Mouse (Mus musculus) testis, postnatal 10 days (tissue): Measurements from ENCODE around the gene Arhgef15.
"Not testable (repeated sequence)": the region's sequence is repeated elsewhere in the genome, so short reads cannot be mapped to it uniquely, and the experiment has no call there.

ENCODE experiments used
- DNase-seq: peaks from one replicate; pipeline ENCODE4 v3.0.0; 2021; ENCODE audit warnings: low spot score

Gene Arhgef15

DNA sequence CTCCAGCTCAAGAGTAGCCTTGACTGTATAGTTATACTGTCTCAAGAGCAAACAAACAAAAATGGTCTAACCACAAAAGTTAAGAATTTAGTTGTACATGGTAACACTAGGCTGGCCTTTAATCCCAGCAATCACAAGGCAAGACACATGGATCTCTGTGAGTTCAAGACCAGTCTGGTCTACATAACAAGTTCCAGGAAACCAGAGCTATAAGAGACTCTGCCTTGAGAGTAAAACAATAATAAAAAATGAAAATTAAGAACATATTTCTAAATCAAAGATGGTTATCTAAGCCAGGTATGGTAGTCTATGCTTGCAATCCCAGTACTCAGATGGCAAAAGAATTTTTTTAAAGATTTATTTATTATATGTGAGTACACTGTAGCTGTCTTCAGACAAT, 7.8 kb upstream of the Arhgef15 start:
- DNase-seq = no peak

DNA sequence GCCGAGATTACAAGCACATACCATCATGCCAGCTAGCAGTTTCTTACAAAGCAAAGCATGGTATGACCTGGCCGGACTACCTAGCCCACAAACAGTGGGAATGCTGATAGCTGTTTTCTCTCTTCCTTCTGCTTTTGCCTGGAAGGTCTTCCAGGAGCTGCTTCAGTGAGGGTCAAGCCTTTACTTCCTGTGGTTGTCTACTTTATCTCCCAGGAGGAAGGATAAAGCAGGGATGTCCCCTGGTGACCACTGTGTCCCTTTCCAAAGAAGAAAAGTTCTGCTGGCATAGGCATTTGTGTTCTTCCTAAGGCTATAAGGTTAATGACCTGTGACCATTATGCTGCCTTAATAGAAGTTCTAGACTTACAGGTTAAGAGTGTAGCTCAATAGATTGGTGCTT, 6.1 kb upstream of the Arhgef15 start:
- DNase-seq = no peak

DNA sequence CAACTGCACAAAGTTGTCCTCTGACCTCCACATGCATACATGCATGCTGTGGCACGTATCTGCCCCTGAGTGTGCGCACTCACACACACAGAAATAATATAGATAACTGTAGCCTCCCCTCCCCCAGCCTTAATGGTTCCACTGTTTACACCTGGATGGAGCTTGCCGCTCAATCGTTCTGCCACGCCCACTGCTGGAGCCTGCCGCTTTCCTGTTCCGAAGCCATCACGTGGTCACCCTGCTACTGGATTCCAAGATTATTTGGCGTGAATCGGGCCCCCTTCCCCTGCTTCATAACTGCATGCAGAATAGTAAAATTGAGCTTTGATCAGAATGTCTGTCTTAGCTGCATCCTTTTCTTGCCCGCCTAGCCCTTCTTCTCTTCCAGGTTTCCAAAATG, 4.9 kb upstream of the Arhgef15 start:
- not testable (repeated sequence) for DNase-seq

DNA sequence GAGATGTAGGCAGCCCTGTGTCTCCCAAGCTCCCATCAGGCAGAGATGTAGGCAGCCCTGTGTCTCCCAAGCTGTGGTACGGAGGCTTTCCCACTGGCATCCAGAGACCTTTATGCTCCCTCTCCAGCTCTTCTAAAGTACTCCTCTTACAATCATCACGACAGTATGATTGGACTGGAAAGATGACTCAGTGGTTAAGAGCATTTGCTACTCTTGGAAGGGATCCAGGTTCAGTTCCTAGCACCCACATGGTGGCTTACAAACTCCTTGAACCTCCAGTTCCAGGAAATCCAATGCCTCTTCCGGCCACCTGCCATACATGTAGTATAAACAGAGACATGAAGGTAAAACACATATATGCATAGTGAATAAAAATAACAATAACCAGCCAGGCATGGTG, 4.3 kb upstream of the Arhgef15 start:
- no peak for DNase-seq

DNA sequence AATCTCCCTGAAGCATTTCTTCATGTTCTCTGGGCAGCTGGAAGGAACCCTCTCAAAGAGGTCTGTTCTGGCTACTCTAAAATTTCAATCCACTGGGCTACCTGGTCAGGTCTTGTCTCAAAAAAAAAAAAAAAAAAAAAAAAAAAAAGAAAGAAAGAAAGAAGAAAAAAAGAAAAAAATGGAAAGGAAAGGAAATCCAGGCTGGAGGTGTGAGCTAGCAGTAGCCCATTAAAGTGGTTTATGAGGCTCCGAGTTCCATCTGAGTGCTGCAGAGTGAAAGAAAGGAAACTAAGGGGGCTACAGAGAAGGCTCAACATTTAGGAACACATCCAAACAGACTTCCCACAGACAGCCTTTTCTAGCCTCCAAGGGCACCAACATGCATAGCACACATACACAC, 691 bp upstream of the Arhgef15 start:
- DNase-seq = no peak

DNA sequence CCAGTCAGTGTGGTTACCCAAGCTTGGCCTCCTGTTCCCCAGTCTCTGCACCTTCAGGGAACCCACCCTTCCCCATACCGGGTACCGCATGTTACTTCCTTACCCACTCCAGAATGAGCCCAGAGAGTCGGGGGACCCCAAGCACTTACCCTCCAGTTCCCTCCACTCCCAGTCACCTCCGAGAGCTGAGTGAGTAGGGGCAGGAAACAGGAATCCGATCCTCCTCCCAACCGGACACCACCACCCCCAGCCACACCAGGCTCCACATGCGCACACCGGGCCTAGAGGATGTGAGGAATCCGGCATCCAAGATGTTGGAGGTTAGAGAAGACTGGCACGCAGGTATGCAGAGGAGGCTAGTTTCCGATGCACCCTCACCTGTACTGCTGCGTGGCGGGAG, 583 bp downstream of the Arhgef15 start:
- DNase-seq = no peak

DNA sequence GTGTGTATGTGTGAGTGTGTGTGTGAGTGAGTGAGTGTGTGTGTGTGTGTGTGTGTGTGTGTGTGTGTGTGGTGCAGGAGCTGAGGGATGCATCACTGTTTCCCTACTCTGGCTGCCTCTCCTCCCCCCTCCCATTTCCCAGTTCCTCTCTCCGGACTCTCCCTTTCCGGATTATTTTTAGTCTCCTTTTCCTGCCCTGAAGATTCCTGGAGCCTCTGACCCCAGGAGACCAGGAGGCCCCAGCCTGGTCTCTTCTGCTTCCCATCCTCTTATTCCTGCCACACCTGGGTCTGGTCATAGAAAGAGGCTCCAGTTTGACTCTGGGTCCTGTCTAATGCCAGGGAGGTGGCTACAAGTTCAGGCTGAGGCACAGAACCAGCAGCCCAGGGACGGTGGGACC, 1.2 kb downstream of the Arhgef15 start:
- DNase-seq = no peak

DNA sequence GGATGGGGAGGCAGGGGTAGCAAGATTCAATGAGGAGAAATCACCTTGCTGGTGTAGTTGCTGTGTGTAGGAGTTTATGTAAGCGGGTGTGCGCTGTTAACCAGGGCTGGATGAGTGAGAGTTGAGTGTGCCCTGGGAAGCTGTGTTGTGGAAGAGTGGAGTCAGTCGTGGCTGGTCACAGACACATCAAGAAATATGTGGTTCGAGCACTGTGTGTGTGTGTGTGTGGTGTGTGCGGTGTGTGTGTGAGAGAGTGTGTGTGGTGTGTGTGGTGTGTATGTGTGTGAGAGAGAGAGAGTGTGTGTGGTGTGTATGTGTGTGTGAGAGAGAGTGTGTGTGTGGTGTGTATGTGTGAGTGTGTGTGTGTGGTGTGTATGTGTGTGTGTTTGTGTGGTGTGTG, 1.8 kb downstream of the Arhgef15 start:
- no peak for DNase-seq

DNA sequence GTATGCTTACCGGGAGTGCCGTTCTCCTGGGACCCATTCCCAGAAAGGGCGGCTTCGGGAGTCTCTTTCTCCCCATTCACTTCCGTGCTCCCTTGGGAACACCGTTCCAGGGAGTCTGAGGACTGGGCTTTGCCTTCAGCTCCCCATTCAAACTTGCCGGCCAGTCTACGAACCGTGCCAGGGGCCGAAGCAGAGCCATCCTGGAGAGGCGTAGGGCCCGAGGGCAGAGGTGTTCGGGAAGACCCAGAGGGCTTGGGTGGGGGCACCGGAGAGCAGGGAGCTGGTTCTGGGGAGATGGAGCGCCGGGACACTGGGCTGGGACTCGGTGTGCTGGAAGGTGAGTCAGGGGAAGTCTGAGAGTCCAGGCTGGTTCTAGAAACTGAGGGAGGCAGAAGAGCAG, 2.9 kb downstream of the Arhgef15 start:
- no peak for DNase-seq

DNA sequence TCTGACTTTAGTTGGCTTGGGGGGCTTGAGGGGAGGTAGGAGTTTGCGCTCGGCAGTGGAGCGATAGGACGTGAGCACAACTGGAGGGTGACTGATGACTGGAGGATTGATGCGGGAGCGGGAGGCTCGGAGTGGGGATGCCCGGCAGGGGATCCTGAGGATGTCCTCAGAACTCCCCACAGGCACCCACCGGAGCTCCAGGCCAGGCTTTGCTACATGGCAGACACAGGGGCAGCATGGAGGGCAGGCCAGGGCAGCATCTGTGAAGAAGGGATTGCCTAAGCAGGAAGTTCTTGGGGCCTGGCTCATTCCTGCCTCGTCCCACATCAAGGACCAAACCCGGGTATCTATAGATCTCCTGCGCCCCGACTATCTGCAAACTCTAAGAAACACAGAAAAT, 3.4 kb downstream of the Arhgef15 start:
- DNase-seq = no peak

DNA sequence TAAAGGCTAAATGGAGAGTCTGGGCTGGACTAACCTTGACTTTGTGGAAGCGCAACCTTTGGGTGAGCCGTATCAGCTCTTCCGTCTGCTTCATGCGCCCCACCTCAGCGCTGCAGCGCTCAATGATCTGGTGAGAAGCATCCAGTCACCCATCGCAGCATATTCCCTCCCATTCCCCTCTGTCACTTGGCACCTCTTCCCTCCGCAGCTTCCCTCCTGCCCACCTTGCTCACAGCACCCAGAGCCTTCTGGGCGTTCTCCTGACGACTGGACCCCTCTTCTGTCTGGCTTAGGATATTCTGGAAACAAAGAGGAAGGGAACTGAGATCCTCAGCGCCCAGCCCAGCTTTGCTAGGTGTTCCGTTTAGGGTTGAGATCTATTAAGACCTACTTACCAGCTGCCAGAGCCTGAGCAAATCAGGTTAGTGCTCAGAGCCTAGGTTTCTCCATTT, 9.7 kb downstream of the Arhgef15 start:
- no peak for DNase-seq

DNA sequence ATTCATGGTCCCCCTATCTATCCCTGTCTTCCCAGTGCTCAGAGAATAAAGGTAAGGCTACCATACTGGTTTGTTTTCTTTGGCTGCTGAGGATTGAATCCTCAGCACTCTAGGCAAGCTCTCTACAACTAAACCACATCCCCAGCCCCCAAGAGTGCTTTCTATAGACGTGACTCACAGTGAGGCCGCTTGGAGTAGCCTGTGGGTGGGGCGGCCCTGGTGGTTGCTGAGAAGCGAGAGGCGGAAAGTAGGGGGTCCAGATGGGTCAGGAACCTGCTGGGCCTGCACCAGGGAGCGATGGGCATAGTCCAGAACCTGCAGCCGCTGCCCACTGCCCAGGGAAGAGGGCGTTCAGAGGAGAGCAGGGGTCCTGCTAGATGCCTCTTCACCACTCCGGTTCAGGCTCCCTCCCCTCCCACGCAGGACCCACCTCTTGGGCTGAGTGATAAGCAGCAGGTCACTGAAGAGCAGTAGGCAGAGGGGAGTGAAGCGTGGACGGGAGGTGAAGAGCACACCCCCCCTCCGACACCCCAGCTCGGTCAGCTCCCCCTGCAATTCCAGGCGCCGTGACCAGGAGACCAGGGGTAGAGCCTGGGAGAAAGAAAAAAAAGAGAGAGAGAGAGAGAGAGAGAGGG, 10.4 kb downstream of the Arhgef15 start:
- no peak for DNase-seq

DNA sequence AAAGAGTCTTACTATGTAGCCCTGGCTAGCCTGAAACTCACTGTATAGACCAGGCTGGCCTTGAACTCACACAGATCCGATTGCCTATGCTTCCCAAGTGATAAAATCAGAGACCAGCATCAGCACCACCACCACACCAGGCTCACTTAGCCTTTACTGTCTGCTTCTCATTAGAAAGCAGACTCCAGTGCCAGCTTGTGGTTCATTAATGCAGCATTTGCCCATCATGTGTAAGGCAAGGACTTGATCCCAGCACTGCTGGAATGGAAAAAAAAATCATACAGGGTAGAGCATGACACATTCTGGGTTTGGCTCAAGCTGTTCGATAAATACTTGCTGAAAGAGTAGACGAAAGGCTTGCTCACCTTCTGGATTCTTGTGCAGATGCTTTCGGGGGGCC, 11.3 kb downstream of the Arhgef15 start:
- DNase-seq = no peak

DNA sequence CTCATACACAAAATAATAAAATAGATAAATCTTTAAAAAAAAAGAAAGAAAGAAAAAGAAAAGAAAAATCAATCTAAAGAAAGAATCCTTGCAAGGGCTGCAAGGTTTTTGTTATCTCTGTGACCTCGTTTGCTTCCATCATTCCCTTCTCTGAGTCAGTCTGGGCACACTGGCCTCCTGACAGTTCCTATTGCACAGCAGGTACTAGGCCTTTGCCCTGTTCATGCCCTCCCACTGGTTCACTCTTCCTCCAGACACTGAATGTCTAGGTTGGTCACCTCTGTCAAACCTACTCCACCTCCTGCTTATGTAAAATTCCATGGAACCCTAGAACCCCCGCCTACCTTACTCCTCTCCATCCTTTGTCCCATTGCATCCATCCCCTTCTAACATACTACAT, 12.0 kb downstream of the Arhgef15 start:
- no peak for DNase-seq

DNA sequence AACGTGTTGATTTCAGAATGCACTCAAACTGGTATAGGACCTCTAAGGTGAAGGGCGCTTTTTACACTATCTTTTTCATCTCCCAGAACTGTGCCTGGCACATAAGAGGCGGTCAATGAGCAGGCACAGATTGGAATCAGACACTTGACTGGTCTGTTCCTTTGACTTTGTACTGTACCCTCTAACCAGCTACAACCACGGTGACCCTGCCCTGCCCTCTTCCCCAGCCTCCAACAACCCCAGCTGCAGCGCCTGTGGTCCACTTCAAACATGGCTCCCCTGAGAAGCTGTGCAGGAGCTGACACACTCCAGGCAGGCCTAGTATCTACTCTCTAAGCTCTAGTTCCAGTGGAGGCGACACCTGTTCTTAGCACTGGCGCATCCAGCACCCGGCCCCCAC, 14.5 kb downstream of the Arhgef15 start:
- no peak for DNase-seq

DNA sequence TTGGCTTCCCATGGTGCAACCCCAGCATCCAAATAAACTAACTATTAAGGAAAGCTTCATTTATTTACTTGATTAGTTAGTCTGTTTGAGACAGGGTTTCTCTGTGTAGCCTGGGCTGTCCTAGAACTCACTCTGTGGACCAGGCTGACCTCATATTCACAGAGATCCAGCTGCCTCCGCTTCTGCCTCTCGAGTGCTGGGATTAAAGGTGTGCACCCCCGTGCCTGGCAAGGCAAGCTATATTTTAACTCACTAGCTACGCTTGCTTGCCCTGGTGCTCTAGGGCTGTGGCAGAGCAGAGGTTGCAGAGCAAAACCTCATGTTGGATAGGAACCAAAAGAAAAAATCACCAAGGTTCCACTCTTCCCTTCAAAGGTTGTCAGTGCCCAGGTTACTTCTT, 16.8 kb downstream of the Arhgef15 start:
- no peak for DNase-seq

DNA sequence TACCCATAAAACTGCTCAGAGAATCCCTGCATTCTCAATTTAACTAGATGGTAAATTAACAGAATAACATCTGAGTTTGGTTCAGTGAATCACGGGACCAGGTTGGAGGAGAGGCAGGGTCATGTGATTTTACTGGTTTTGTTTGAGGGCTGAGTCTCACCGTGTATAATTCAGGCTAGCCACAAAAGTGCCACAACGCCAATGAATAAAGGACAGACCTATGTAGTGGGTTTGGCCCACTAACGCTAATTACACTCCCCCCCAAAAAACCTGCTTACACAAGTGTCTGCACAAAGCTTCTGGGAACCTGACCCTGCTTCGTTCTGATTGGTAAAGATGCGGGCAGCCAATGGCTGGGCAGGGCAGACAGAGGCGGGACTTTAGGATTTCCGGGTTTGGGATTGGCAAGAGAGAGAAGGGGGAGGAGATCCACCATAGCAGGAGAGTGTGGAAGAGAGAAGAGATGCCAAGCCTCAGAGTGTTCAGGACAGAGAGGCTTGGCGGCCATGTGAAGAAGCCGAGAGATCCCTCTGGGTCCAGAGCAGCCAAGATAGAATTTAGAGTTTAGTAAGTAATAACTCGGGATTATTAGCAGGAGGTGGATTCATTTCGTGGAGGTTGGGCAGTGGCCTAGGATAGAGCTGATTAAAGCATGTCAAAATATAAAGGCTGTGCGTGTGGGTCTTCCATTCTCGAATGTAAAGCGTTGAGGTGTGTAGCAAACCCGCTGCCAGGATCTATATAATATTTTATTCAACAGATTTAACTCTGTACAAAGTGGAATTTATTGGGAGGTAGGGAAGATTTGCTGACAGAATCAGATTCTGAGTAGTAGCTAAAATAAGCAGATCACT, 17.6 kb downstream of the Arhgef15 start:
- DNase-seq = peak; percentile 80

DNA sequence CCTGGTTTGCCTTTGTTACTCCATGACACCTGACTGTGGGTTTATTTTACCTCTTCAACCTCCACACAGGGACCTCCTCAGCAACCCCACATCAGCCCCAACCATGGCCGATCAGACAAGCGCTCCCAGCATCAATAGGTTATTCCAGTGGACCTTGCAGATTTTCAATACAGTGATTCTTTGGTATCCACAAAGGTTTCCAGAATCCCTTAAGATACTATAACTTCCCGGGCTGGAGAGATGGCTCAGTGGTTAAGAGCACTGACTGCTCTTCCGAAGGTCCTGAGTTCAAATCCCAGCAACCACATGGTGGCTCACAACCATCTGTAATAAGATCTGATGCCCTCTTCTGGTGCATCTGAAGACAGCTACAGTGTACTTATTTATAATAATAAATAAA, 20.3 kb downstream of the Arhgef15 start:
- DNase-seq = not testable (repeated sequence)

DNA sequence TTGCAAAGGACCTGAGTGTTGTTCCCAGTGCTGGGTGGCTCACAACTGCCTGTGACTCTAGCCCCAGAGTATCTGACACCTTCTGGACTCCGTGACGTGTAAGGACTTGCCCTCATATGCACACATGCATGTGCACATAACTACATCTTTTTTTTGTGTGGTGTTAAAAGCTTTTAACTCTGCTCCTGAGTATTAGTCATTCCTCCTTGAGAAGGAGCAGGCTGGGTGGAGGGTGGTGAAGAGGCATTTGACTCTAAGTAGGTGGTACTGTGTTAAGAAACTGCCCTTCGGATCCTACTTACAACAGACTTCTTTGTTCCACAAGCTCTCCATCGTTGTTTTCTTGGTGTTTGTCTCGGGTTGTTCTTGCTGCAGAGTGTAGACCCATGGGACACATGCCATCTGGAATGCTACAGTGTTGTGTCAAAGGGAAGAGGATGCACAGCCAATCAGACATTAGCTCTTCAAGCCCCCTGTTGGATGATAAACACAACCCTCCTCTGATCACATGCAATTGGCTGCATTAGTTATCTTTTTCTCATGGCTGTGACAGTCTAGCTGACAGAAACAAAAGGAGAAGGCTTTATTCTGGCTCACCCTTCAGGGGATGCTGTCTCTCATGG, 23.3 kb downstream of the Arhgef15 start:
- no peak for DNase-seq

DNA sequence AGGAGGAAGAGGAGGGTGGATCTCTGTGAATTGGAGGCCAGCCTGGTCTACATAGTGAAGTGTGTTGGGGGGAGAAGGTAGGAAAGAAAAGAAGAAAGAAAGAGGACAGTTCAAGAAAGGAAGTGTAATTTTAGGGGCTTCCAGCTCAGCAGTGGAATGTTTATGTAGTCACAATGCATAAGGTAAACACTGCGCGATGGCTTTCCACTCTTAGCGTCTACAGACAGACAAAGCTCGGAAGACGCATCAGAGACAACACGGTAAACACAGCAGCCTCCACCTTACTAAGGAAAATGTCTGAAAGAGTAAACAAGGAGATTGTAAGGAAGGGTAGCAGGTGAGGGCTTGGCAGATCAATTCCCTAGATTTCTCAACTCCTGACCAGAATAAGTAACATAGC, 27.3 kb downstream of the Arhgef15 start:
- no peak for DNase-seq

DNA sequence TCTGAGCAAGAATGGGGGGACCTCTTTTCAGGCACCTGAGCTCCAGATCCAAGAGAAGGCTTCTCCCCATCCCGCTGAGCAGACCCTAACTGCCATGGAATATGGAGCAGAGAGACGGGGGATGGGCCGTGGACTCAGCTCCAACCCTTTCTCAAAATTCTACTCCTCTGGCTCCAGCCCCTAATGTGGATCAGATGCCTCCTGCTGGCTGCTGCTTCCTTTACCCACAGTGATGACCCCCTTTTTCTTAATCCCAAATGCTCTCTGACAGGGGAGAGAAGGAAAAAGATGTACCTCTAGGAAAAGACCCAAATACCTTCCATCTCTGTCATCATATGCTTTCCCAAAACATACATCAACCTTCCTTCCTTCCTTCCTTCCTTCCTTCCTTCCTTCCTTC, 30.3 kb downstream of the Arhgef15 start, which contains the start of gene Odf4:
Gene Odf4 (minus strand): TSS at position 101 of the 400 bp plus-strand sequence.
- no peak for DNase-seq

DNA sequence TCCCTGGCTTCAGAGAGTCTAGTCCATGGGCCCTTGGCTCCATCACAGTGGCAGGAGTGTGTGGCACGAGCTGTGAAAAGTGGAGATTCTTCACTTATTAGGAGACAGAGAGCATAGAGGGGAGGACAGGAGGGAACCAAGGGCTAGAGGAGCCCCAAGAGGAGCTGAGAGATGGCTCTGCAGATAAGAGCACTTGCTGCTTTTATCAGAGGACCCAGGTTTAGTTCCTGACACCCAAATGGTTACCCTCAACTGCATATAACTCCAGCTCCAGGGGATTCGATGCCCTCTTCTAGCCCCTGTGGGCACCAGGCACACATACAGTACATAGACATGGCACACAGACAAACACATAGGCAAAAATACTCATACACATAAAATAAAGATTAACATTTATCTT, 32.5 kb downstream of the Arhgef15 start:
- no peak for DNase-seq

DNA sequence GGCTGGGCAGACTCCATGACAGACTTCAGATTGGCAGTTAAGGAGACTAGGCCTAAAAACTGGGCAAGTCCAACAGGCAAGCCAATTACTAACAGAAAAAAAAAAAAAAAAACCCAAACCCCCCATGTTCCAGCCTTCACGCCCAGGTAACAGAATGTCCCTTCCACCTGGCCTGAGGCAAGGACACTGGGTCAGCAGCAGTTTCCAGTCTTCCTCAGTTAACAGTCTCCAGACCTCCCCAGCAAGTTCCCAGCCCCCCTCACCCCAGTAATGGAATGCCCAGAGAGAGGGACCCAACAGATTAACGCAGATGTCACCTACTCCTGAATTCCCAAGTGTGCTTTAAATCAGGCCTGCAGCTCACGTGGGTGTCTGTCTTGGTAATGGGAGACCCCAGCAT, 34.1 kb downstream of the Arhgef15 start:
- no peak for DNase-seq
